8 mouse cellular contexts compared by ENCODE assay signal in the genomic region with DNA sequence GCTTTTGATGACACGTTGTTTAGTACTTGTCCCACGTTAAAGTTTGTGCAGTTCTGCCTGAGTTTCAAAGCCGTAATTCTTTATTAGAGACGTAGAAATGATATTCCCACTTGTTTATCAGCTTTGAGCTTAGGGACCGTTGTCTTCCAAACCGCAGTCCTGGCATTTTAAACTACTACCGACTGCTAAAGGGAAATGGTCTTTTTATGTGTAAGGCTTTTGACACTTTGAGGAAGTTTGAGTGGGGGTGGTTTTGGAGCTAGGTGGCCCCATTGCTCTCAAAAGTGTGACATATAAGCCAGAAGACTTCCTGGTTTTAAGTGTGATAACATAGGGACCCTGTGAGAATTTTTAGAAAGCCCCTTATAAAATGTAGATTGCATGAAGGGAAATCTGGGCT. TPM values are rescaled to one million over a fixed set of nuclear protein-coding genes. Genes with fewer than 3 reads are reported as not detected.
A peak's percentile ranks its signal among the peaks of the same experiment; 100 is the strongest.
DNase-seq lines count a peak whose midpoint lies in the region; ATAC-seq lines count a peak whose summit lies in the region.

No protein-coding gene starts in this region.

- WGBS in hindbrain, embryonic 12.5 days, result 26% methylated on average over 7 of the region's 7 CpGs

- no peak overlapping the region for H3K27ac ChIP-seq in hindbrain, embryonic 12.5 days

- peak; percentile 12 for DNase-seq in cerebellum, adult 9-10 months
- DNase-seq in cerebellum, adult 8-10 months, result no peak
- DNase-seq in c-Kit-negative CD71-positive TER-119-positive erythroid progenitor cells, embryonic 14.5 days (ENCODE audit: low read depth, low spot score), result peak; percentile 19
- DNase-seq in lung, postnatal 10 days, result peak; percentile 11
- peak; percentile 78 for DNase-seq in splenic B cell, adult 2 months (ENCODE audit: low read depth, low spot score)
- no peak for DNase-seq in embryo, embryonic 10 days (ENCODE audit: low spot score)
- DNase-seq in adipocyte (ENCODE audit: low spot score), result no peak

- H3K9me3 ChIP-seq in hindbrain, embryonic 12.5 days (replicated peaks), result no peaks in the 10 kb centered on the region

- peak overlapping the region; percentile 78 for H3K9ac ChIP-seq in hindbrain, embryonic 12.5 days

- ATAC-seq in hindbrain, embryonic 12.5 days (ENCODE audit: low FRiP score), result no peak

- H3K4me1 ChIP-seq in hindbrain, embryonic 12.5 days, result peaks cover 39% of the 10 kb centered on the region

- H3K27me3 ChIP-seq in hindbrain, embryonic 12.5 days, result no peaks in the 10 kb centered on the region
- H3K27me3 ChIP-seq in splenic B cell, adult 2 months (ENCODE audit: control insufficient read depth, insufficient read depth, low read length, poor library complexity, severe bottlenecking), result no peaks in the 10 kb centered on the region; the same call in 1 of the 2 replicates

- H3K4me2 ChIP-seq in hindbrain, embryonic 12.5 days (replicated peaks), result peak overlapping the region; percentile 88

- peak overlapping the region; percentile 59 for H3K4me3 ChIP-seq in hindbrain, embryonic 12.5 days

- H3K36me3 ChIP-seq in hindbrain, embryonic 12.5 days, result peaks cover 22% of the 10 kb centered on the region
- H3K36me3 ChIP-seq in splenic B cell, adult 2 months (ENCODE audit: control insufficient read depth, insufficient read depth, low read length, poor library complexity, severe bottlenecking), result peaks cover 2% of the 10 kb centered on the region; the same call in 1 of the 2 replicates

RNA-seq across cellular contexts. Expression of a gene that starts 0.9 kb away (rescaled TPM):
- polyA plus RNA-seq in hindbrain, embryonic 12.5 days (2016; fragmentation: Nextera tagmentation; extraction: Ambion mirVana), result 23.5 and 24.6 TPM in 2 replicates

Comparison
In these comparisons a context has a peak if more than half of its experiments do, and no peak if none do; other contexts are left out.
1. DNase-seq: peak in cerebellum, adult 9-10 months (single experiment), c-Kit-negative CD71-positive TER-119-positive erythroid progenitor cells, embryonic 14.5 days (single experiment), lung, postnatal 10 days (single experiment) and splenic B cell, adult 2 months (single experiment); none in cerebellum, adult 8-10 months (single experiment), embryo, embryonic 10 days (single experiment) and adipocyte (single experiment).